Mouse (Mus musculus) G1E (cell line): Measurements from ENCODE around the gene Foxr1.

Experiments
- CTCF ChIP-seq: IDR thresholded peaks from 2 replicates; pipeline ENCODE4 v1.5.1; 2012; ENCODE audit warnings: low read depth, low read length, inconsistent platforms, mixed read lengths
- GATA1 ChIP-seq: IDR thresholded peaks from 2 replicates; pipeline ENCODE4 v1.6.1; 2012; ENCODE audit warnings: borderline replicate concordance, low read length, inconsistent platforms, mixed read lengths
- GATA2 ChIP-seq: IDR thresholded peaks from 2 replicates; pipeline ENCODE4 v1.6.1; 2012; ENCODE audit warnings: low read depth, low read length, inconsistent platforms, borderline replicate concordance
- POLR2AphosphoS5 ChIP-seq: IDR thresholded peaks from 2 replicates; pipeline ENCODE4 v1.6.1; 2012; ENCODE audit warnings: low read depth, low read length, inconsistent platforms; ENCODE audit not compliant: insufficient replicate concordance

- TF ChIP-seq CTCF = no peak
- TF ChIP-seq GATA2 = no peak
- TF ChIP-seq GATA1 = no peak
- no peak for TF ChIP-seq POLR2AphosphoS5
Measured at GRCm38 (mm10) chr9:44420280-44420898, 20.5 kb downstream of the Foxr1 start.
